Mouse (Mus musculus) kidney, adult 2 months (tissue): ENCODE measurements around the gene Gpd2.

Experiments used
- CTCF ChIP-seq: fragments of 200-500 bp; conservative IDR thresholded peaks from 2 replicates; pipeline ENCODE4 v1.5.1; 2011; ENCODE audit warnings: low read depth, mild to moderate bottlenecking, control low read depth, low read length, moderate library complexity, mixed read lengths; ENCODE audit not compliant: insufficient read depth, insufficient read length
- POLR2A ChIP-seq: fragments of 200-500 bp; IDR thresholded peaks from one replicate; pipeline ENCODE4 v1.6.1; 2011; ENCODE audit warnings: low read depth, low read length, control low read depth

DNA sequence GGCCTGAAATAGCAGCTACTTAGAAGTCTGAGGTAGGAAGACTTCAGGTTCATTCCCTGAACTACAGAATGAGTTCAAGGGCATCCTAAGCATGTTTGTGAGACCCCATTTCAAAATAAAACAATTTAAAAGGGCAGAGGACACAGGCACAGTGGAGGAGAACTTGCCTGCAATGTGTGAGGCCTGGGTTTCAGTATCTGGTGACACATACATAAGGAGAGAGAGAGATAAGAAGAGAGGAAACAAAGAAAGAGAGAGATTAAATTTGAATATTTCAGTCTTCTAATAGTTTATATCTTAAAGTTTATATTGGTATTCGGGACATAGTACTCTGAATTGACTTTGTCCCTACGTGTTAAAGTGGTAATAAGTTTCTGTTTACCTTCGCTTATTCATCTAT is 38.4 kb upstream of the Gpd2 start:
- no peak for TF ChIP-seq POLR2A
- TF ChIP-seq CTCF, result no peak
